Mouse (Mus musculus) erythroblast, embryonic 14.5 days (primary cell): ENCODE data around the gene Commd9.

Experiments used
- GATA1 ChIP-seq: IDR thresholded peaks from 2 replicates; pipeline ENCODE4 v1.6.1; 2012; ENCODE audit warnings: low read length, inconsistent platforms, mixed read lengths
- TAL1 ChIP-seq: IDR thresholded peaks from 3 replicates; pipeline ENCODE4 v1.6.1; 2012; ENCODE audit warnings: low read length, inconsistent platforms, mixed read lengths

- TF ChIP-seq TAL1 = no peak
- no peak for TF ChIP-seq GATA1
Measured at GRCm38 (mm10) chr2:101894126-101894525, 8.1 kb downstream of the Commd9 start.
